Mouse (Mus musculus) lung, adult 18-20 months (tissue): ENCODE data around the gene Cdca8.
"Not testable (repeated sequence)": the region's sequence is repeated elsewhere in the genome, so short reads cannot be mapped to it uniquely, and the experiment has no call there.

Source experiments
- DNase-seq, 2 experiments: peaks; one replicate each; pipeline ENCODE4 v3.0.0; 2022; ENCODE audit warnings: mixed read lengths in 2 of 2

Gene Cdca8

DNA sequence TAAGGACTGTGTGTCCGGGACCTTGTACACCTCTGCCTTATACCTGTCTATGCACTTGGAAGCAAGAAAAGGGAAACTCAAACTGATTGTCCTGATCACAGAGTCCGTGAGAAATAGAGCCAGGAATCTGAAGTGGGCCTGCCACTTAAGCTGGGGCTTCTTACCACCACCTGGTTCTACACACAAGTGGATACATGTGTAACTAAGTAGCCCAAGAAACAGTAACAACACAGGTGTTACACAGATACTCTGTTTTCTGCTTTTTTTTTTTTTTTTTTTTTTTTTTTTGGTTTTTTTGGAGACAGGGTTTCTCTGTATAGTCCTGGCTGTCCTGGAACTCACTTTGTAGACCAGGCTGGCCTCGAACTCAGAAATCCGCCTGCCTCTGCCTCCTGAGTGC is at the start of gene Cdca8:
Gene Cdca8, minus strand, starts transcription at position 101 of the 400 bp plus-strand sequence.
- not testable (repeated sequence) for DNase-seq

DNA sequence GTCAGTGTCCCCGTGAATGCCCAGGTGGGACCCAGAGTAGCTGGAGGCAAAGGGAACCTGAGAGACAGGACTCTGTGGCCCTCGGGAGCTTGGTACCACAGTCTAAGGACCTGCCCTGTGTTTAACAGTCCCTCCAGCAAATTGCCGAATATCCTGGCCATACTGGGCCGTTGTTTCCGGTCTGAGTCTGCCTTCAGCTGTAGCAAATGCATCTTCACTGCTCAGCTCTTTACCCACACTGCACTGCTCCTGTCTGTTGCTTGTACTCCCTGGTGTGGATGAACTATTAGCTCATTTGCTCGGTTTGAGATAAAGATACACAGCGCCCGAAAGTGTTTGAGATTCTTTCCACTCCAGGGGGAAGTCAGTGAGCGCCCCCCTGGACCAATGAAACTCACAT is 49.3 kb upstream of the Cdca8 start:
- DNase-seq, result no peak

DNA sequence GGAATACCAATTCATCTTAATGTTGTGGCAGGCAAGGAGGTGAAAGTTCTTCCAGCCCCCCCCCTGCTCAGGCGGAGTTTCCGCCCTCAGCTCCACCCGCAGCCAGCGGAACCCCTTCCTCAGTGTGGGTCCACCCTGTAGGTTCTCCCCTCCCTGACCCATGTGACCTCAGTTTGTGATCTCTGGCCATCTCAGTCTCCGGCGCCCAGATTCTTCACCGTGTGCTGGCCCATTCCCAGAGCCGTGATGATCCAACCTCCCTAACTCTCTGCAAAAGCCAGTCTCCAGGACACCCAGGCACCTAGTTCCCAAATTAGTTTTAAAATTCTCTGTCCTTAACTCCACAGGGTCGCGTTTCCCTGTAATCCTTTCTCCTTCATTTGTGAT is 48.6 kb upstream of the Cdca8 start:
- no peak for DNase-seq

DNA sequence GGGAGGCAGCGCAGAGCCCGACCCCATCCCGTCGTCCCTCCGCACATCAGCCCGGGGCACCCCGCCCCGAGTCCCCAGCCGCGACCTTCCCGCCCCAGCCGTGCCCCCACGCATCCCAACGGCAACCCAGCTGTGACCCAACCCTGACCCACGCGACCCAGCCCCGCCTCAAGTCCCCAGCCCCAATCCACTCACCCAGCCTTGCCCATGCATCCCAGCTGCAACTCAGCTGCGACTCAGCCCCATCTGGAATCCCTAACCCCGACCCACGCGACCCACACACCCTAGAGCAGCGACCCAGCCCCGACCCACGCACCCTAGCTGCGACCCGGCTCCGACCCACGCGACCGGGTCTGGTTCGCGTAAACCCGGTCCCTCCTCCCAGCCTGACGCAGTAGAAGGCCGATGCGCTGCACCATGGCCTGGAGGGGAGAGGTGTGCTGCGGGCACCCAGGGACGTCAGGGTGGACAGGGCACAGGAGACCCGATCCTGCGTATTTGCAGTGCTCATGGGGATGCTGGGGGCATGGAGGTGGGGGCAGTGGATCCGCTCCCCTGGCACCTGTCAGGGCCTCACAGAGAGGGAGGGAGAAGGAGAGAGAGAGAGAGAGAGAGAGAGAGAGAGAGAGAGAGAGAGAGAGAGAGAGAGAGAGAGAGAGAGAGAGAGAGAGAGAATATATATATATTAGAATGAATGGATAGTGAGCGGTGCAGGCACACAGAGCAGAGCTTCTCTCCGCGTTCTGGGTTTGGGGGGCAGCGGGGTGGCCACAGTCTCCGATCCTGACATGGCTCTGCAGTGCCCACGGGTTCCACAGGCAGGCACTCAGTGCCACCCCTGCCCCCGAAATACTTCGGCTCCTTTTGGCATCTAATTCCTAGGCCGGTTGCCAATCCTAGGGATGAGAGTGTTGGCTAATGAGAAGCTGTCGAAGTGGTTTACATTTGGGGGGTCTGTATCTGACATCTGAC is 47.9 kb upstream of the Cdca8 start:
- DNase-seq, result no peak

DNA sequence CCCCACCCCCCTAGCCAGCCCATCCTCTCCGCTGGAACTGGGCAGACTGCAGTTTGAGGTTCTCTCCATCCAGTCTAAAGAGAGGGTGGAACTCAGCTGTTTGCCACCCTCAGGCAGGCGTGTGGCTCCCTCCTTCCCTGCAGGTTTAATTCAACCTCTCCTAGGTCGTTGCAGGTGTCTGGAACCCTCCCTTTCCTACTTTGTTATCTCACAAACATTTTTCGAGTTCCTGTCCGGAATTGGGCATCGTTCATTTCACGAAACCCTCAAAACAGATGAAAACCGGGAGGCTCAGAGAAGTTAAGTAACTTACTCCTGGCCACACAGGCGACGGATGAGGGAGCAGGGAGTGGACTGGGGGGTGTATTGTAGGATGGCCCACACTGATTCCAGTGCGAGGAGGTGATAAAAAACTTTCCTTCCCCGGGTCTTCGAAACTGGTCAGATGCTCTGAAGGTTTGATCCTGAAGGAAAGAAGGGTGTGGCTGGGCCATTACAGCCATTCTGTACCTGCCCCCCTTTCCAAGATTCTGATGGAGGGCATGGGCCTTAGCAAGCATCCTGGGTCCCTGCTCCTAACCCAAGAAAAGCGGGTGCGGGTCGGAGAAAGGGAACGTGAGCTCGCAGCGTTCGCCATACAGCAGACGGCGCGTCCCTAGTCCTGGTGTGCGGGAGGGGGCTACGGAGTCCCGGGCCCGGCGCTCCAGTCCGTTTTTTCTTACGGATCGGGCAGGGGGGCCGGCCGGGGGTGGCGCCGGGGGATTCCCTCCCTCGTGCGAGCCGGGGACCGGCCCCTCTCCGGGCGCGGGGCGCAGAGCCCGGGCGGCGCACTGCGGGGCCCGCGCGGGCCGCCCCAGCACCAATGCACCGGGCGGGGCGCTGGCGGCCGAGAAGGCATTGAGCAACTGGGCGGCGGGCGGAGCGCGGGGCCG is 46.8 kb upstream of the Cdca8 start, which contains the start of gene Rspo1:
Gene Rspo1, plus strand, starts transcription at position 760 of the 932 bp plus-strand sequence.
- peak; percentile 32 to 36 for DNase-seq

DNA sequence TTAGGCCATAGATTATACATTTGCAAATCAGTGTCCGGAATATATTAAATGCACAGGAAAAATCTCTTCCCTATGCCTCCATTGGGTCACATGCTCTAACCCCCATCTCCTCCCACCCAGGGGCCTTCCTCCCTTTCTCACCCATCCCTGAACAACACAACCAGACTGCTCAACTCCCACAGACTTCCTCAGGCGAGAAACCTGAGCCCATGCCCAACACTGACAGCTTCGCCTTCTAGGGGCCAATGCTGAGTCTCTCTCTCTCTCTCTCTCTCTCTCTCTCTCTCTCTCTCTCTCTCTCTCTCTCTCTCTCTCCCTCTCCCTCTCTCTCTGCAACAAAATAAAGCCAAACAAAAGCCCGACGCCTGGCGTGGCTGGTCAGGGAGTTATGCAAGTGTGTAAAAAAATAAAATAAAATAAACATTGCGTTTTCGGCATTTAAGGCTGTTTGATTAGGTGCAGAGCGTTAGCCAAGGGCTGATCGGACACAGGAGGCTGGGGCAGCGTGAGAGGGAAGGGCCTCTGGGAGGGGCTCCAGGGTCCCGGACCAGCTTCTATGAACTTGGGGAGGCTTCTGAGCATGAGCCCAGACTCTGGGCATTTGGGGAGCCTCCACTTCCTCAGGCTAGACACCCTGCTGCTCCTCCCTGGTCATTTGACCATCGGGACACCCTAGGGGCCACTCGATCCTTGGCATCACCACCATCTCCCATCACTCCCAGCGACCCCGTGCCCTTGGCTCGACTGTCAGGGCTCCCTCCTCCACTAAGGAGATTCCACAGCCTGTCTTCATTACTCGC is 46.0 kb upstream of the Cdca8 start:
- DNase-seq, result peak; percentile 28 to 39

DNA sequence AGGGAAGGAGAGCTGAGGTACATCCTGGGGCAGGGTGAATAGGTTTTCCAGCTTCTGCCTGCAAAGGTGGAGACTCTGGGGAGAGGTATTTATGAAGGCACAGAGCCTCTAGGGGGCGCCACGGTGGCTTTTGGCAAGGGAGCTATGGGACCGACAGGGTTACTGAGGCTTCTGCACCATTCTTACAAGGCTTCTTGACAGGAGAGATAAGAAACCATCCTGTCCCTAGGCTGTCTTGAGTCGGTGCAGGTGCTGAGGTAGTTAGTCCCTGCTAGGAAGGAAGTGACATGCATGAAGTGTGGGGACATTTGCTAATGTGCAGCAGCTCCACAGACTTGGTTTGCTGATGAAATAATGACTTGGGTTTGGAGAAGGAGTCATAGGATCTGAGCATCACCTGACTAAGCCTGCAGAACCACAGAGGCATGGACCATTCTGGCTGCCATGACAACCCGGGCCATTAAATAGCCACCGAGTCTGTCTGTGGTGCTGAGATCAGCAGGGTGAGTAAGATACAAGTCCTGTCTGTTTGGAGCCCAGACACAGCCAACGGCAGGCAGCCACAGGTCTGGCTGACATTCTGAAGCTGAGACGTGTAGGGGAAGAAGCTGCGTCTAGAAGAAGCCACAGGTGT is 44.9 kb upstream of the Cdca8 start:
- DNase-seq, result peak in 1 of 2 experiments; percentile 11

DNA sequence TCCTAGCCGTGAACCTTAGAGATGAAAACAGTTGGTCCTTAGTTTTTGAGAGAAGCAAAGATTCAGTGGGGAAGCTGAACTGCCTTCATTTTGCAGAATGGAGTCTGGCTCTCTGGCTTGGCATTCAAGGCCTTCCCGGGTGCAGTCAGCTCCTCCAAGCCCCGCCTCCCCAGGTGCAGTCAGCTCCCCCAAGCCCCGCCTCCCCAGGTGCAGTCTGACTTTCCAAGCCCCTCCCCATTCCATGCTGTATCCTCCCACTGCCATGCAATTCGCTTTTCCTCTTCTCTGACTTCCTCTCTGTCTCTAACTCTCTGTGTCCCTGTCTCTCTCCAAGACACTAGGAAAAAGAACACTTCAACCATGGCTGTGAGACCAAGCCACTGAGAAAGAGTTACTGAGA is 39.1 kb upstream of the Cdca8 start:
- DNase-seq, result peak; percentile 64 to 79

DNA sequence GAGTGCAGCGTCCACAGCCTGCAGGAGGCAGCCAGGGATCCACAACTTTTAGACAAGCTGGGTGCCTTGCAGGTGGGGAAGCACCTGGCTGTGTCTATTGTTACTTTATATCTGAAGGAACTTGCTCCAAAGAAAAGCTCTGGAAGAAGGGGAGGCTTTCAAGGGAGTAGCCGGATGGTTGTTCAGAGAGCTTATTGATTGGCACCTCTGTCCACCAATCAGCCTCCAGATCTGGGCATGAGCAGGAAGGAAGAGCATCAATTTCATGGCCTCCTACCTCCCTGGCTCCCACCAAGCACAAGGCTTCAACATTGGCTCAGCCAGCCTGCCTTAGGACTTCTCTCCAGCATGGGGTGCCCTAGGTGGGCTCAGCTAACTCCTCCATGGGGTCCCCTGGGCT is 34.2 kb upstream of the Cdca8 start:
- DNase-seq, result no peak

DNA sequence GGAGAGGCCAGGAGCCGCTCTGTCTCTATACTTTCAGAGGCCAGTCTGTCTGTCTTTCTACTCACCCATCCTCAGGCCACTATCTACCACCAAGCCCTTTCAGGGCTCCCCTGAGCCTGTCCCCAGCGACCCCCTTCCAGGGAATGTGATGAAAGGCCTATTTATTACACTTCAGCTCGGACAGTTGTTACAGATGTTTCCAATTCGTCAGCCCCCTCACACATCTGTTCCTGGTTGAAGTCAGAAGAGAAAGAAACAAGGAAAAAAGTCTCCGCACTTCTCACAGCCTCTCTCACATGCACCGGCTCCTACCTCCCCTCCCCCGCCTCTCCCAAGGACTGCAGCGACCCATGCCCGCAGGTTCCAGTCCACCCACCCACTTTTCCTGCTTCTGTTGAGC is 33.2 kb upstream of the Cdca8 start:
- no peak for DNase-seq

DNA sequence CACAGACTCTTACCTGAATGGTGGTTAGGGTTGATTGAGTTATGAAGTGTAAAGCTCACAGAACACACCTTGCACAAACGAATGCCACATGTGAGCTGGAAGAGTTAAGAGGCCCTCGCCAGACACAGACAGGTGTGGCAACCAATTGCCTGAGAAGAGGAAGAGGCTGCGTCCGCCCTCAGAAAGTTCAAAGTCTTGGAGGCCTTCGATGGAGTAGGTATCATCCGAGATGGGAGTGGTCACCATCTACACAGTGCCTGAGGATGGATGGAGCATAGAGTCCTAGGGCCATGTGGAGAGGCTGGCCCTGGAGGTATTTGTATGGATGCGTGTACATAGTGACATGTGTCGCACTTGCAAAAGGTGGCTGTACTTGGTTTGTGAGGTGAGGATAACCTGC is 32.0 kb upstream of the Cdca8 start:
- no peak for DNase-seq

DNA sequence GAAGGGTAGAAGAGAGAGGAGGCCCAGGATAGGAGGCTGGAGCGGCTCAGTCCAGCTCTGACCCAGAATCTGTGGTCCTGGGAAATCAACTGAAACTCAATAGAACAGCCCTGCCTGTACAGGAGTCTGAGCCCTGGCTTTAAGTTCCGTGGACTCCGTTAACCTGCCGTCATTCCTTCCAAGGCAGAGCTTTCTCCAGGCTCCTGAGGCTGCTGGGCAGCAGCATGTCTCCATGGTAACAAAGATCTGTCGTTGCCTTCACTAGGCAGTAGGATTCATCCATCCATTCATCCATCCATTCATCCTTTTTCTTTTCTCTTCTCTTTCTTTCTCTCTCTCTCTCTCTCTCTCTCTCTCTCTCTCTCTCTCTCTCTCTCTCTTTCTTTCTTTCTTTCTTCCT is 31.6 kb upstream of the Cdca8 start:
- no peak for DNase-seq

DNA sequence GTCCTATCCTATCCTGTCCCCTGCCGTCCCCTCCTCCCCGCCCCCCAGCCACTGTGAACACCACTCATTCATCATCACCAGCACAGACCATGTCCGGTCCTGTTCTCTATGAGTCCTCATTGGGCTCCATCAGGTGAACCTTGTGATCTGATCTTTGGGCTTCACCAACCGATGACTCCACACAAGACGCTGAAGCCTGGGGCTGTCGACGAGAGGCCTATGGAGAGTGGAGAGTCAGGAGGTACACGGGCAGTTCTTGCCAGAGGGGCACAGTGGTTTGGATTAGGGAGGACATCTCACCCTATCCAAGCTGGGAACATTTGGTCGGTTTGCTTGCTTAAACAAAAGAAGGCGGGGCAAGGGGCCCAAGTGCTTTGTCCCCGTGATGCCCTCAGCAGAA is 31.1 kb upstream of the Cdca8 start:
- no peak for DNase-seq

DNA sequence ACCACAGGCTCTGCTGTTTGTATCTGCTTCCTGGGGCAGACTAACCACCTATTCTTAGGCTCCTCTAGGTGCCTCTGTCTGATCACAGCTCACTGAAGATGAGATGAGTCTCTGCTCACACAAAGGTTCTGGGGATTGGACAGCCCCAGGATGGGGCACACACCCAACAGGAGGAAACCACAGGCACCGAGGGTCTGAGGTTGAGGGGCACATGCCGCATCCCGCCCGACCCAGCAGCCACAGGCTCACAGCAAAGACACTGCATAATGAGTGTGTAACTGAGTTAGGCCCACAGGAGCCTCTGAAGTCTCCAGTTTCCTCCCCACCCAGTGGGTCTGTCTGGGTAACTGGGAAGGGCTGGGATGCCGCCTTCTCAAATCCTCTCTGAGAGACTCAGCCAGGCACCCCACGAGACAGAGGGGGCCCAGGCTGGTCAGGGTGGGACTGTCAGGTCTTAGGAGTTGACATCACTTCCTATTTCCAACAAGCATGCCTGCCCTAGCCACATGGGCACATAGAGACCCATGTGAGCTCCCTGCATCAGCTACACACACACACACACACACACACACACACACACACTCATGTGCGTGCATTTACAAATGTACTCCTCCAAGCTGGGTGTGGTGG is 30.2 kb upstream of the Cdca8 start:
- DNase-seq, result no peak

DNA sequence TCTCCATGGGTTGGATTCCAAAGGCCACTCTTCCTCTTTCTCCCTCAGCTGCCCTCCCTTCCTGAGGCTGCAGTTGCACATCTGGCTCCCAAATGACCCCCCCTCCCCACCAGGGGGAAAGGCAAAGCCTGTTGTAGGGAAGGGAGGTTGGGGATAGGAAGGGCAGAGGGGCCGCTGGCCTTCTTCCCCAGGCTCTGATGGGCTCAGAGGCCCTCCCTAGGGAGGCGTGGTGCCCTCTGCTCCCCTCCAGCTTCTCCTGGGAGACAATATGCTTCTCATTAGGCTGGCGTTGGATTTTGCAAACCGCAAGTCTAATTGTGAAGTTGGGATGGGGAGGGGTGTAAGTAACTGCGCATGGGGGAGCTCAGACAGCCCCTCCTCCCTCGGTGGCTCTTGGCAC is 29.6 kb upstream of the Cdca8 start:
- DNase-seq, result no peak

DNA sequence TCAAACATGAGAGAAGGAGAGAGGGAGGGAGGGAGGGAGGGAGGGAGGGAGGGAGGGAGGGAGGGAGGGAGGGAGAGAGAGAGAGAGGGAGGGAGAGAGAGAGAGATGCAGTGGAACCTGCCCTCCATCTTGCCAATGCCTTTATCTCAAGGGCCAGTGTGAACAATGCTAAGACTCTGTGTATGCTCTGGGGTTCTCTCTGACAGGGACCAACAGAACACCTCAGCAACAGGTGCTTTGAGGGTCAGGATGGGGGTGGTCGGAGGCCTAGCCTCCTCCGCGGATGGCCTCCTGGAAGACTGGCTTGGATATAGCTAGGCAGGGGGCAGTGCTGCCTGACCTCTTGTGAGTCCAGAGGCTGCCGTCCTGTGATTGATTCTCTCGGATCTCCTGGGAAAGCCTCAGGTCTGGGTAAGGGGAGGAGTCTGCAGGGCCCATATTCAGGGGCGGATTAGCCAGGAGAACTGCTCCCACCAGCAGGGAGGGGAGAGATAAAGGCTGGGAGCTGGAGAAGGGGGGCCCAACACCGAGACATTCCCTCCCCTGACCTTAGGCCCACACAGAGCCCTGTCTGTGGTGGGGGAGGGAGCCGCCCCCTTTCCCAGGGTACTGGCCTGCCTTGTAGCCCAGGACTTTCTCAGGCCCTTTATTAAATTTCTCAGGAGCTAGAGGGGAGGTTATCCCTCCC is 25.9 kb upstream of the Cdca8 start:
- no peak for DNase-seq

DNA sequence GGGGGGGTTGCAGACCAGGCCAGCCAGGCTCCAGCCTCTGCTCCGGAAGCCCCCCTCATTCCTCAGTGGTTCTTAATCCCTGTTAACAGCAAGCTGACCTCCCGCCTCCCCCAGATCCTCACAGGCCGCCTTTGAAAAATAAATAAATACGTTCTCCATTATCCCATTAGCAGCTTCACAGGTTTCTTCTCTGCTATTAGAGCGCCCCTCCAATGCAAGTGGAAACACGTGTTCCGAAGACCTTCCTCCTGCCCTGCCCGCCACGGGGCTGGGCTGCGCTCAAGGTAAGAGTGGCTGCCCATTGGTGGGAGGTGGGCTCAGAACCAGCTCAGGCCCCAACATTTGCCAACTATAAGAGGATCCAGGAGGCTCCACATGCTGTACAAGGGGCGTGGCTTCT is 23.5 kb upstream of the Cdca8 start:
- no peak for DNase-seq

DNA sequence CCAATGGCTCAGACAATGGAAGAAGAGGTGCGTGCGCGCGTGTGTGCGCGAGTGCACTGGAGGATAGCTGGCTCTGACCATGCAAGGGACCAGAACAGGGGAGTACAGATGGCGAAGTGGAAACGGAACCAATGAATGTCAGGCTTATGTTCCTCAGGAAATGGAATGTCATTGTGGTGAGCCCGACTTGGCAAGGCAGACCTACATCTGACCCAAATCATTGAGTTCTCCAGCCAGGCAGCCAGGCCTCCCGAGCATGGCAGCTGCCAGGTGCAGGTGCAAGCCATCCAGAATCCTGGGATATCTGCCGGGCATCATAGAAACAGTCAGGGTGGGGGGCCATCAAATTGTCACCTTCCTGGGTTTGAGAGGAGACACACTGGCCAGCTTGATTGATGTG is 21.8 kb upstream of the Cdca8 start:
- no peak for DNase-seq

DNA sequence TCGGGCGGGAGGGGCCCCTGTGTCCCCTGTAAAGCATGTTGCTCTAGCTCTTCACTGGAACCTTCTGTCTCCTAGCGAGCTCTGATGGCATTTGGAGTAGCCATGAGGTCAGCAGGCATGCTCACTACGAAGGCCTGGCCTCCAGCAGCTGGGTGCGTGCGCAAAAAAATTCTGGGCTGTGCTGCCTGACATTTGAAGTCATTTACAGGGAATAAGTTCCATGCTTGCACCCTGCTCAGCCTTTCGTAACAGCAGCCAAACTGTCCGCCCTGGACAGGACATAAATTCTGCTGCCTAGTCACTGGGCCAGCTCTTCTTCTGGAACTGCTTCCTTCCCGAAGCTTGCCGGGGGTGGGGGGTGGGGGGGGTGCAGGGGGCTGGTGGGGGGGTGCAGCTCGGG is 20.0 kb upstream of the Cdca8 start:
- peak; percentile 35 to 49 for DNase-seq

DNA sequence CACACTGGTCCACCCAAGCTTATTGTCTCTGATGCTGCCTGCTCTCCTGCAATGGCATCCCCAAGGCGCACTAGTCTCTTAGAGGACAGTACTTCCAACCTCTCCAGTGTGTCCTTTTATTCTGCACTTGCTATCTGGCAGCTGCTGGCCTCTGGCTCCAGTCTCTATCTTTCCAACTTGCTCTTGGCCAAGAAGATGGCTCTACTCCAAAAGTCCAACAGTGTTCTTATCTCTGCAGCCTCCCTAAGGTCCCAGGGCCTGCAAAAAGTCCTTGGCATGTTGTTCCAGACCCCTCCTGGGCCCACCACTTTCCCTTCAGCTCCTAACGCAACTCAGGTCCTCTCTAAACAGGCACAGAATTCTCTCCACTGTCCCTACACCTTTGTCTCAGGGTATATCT is 18.2 kb upstream of the Cdca8 start:
- DNase-seq, result no peak

DNA sequence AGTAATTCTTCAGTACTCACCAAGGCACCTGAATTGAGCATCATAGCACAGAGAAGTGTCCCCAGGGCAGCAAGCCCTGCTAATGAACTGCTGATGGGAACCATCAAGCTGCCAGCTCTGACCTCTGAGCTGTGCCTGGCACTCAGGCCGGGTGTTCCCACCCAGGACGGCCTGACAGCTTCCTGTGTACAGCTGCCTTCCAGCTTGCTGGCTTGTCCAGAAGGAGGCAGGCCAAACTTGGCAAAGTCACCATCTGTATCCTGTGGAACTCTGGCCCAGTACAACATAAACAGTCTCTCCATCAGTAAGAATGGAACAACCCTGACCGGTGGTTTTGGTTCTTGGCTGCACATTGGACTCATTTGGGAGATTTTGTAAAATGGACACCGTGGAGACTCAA is 14.4 kb upstream of the Cdca8 start:
- peak; percentile 52 to 58 for DNase-seq
